Mouse (Mus musculus) embryonic facial prominence, embryonic 15.5 days (tissue): Measurements from ENCODE around the gene Ankrd9. TPM values are rescaled to one million over a fixed set of nuclear protein-coding genes. Genes with fewer than 3 reads are reported as not detected.

ENCODE experiments used
- ATAC-seq: fragments of 200-750 bp; cut with Nextera tagmentation; 2 replicates; pipeline ENCODE4 v1.8.0; 2017; ENCODE audit warnings: low read depth, moderate TSS enrichment; ENCODE audit not compliant: insufficient number of reproducible peaks, low FRiP score, low TSS enrichment
- H3K27ac ChIP-seq: fragments of 300-500 bp; sonication (generic); replicated peaks from 2 replicates; pipeline ENCODE4 v1.5.1; 2015; ENCODE audit warnings: mild to moderate bottlenecking, inconsistent platforms
- H3K27me3 ChIP-seq: fragments of 300-500 bp; sonication (generic); 2 replicates; pipeline ENCODE4 v1.6.1; 2015; ENCODE audit warnings: inconsistent platforms
- H3K36me3 ChIP-seq: fragments of 300-500 bp; sonication (generic); 2 replicates; pipeline ENCODE4 v1.6.1; 2015; ENCODE audit warnings: mild to moderate bottlenecking, inconsistent platforms
- H3K4me1 ChIP-seq: fragments of 300-500 bp; sonication (generic); 2 replicates; pipeline ENCODE4 v1.6.1; 2015; ENCODE audit warnings: inconsistent platforms
- H3K4me2 ChIP-seq: fragments of 300-500 bp; sonication (generic); replicated peaks from 2 replicates; pipeline ENCODE4 v1.6.1; 2015; ENCODE audit warnings: mild to moderate bottlenecking, inconsistent platforms
- H3K4me3 ChIP-seq: fragments of 300-500 bp; sonication (generic); replicated peaks from 2 replicates; pipeline ENCODE4 v1.5.1; 2015; ENCODE audit warnings: mild to moderate bottlenecking, inconsistent platforms
- H3K9ac ChIP-seq: fragments of 300-500 bp; sonication (generic); 2 replicates; pipeline ENCODE4 v1.6.1; 2015; ENCODE audit warnings: inconsistent platforms
- H3K9me3 ChIP-seq: fragments of 300-500 bp; sonication (generic); replicated peaks from 2 replicates; pipeline ENCODE4 v1.6.1; 2016; ENCODE audit warnings: inconsistent platforms
- WGBS: fragments of 180-500 bp; shearing (Covaris S2); methylation state at CpG from one replicate; pipeline ENCODE4 v1.1.7; 2015; 5-methylcytosine and 5-hydroxymethylcytosine counted together
- polyA plus RNA-seq: library from polyadenylated mRNA; unstranded; fragments of >200 nt; fragmentation: Nextera tagmentation; extraction: Ambion mirVana; gene quantifications from 2 replicates; pipeline ENCODE4 v1.2.1, GENCODE M21; 2015

Ankrd9 gene
- polyA plus RNA-seq, 1 experiment from 2014 or later = 16.6 TPM

DNA sequence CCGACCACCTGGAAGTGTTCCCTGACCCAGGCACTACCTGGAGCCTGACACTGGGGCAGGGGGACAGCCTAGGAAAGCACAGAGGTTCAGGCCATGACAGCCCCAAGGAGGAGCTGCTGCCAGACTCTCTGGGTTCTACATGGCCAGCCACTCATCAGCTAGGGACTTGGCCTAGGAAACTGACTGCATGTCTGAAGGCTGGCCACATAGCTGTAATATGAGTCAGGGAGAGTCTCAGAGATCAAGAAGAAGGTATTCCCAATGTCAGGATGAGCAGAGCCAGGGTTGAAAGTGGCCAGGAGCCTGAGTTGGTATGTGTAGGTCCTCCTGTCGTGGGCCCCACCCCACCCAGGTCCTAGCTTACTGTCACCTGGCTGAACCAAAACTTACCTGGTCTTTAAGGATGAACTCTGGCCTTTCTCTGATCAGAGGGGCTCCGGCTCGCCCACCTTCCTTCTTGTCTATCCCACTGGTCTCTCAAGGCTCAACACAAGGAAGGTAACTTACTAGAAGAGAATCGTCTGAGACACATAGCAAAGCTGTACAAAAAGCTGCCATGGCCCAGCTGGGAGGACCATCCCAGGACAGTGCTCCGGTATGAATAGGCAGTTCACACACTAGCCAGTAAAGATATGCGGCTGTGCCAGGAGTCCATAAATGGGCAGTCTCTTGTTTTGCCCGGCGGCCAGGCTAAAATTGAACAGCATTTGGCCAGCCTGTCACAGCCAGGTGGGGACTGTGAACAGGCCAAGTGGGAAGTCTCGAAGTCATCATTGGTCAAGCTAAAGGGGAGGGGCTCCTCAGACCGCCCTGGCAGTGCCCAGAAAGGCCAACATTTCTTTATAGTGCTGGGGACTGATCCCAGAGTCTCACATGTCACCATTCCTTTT, 7.9 kb upstream of the Ankrd9 start:
- Histone ChIP-seq H3K27me3 (no peaks in the 10 kb centered on the region), H3K36me3 (no peaks in the 10 kb centered on the region), H3K9me3 (no peaks in the 10 kb centered on the region), H3K9ac (no peak overlapping the region), H3K4me3 (no peak overlapping the region), H3K4me2 (no peak overlapping the region), H3K27ac (no peak overlapping the region), H3K4me1 (peaks cover 7% of the 10 kb centered on the region)
- 83% methylated on average over 11 of the region's 11 CpGs for WGBS
- no peak for ATAC-seq

DNA sequence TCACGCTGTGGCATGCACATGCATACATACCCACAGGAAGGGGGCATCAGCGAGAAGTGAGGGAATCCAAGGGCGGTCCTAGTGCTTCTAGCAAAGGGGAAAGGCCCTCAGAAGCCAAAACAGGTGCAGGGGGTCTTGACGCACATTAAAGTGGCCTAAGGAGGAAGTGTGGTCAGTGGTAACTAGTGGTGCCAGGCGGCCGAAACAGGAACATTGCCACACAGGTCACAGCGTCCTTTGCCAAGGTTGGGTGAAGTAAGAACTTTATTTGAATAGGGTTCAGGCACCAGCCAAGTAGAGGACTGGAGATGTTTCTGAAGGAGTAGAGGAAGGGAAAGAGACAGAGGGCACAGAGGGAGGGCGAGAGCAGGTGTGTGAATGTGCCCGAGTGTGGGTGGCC, 6.3 kb upstream of the Ankrd9 start:
- no peaks in the 10 kb centered on the region for H3K4me1 ChIP-seq
- no peak overlapping the region for H3K4me2 ChIP-seq
- no peaks in the 10 kb centered on the region for H3K36me3 ChIP-seq
- no peaks in the 10 kb centered on the region for H3K9me3 ChIP-seq
- no peaks in the 10 kb centered on the region for H3K27me3 ChIP-seq
- H3K4me3 ChIP-seq = no peak overlapping the region
- no peak overlapping the region for H3K9ac ChIP-seq
- ATAC-seq = no peak
- WGBS = 76% methylated on average over 9 of the region's 9 CpGs
- no peak overlapping the region for H3K27ac ChIP-seq

DNA sequence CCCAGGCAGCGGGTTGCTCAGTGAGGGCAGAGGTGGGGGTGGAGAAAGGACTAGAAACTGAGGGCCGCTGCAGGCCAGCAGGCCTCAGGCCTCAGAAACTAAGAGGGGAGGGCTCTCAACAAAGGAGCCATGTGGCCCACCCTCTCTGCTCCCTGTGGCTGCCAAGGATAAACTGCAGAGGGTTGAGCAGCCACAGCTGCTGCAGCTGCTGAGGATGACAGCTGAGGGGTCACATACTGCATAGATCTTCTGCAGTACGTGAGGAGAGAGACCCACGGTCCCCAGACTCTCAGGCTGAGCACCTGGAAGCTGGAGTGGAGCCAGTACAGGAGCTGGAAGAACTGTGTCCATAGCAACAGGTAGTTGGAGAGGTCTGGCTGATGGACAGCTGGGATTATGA, 5.8 kb upstream of the Ankrd9 start:
- peak; percentile 48; the same call in 1 of the 2 replicates for ATAC-seq
- Histone ChIP-seq H3K9me3 (no peaks in the 10 kb centered on the region), H3K36me3 (no peaks in the 10 kb centered on the region), H3K4me2 (no peak overlapping the region), H3K9ac (no peak overlapping the region), H3K27me3 (no peaks in the 10 kb centered on the region), H3K4me3 (no peak overlapping the region), H3K27ac (no peak overlapping the region), H3K4me1 (no peaks in the 10 kb centered on the region)
- WGBS = 61% methylated on average over 4 of the region's 4 CpGs

DNA sequence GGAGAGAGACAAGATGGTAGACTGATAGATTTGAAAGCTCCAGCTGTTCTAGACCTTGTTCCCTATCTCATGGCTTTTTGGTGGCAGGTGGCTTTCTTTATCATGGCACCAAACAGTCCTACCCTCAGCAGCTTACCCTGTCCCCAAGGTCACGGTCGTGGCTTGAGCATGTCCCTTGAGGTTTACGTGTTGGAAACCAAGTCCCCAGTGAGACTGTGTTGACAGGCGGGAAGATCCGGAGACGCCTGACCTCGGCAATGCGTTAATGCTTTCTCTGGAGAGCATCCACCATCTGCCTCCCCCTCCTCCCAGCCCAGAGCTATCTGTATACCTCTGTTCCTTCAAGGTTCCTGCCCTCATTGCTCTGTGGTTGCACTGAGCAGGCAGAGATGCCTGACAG, 4.9 kb upstream of the Ankrd9 start:
- H3K4me1 ChIP-seq = no peaks in the 10 kb centered on the region; the same call in 1 of the 2 replicates
- WGBS = 80% methylated on average over 8 of the region's 8 CpGs
- no peaks in the 10 kb centered on the region for H3K27me3 ChIP-seq
- no peak for ATAC-seq
- no peaks in the 10 kb centered on the region for H3K9me3 ChIP-seq
- no peak overlapping the region for H3K9ac ChIP-seq
- H3K36me3 ChIP-seq = no peaks in the 10 kb centered on the region
- no peak overlapping the region for H3K27ac ChIP-seq
- H3K4me3 ChIP-seq = no peak overlapping the region
- no peak overlapping the region for H3K4me2 ChIP-seq

DNA sequence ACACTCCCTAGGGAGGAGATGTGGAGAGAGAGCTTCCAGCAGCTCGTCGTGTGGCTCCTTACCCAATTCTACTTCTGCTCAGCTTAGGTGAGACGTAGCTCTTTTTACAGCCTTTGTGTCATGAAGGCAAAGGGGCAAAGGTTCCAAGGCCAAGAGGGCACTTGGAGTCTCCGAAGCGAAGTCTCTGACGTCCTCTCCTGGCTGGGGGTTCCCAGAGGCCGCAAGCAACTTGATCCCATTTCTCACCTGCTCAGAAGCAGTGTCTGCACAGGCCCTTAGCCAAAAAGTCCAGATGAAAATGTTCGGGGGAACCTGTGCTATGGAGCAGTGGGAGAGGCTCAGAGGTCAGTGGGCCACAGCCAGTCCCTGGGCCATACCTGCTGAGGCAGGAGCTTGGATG, 4.2 kb upstream of the Ankrd9 start:
- Histone ChIP-seq H3K9ac (no peak overlapping the region), H3K4me1 (peaks cover 4% of the 10 kb centered on the region), H3K27ac (no peak overlapping the region), H3K4me3 (no peak overlapping the region), H3K4me2 (no peak overlapping the region), H3K36me3 (no peaks in the 10 kb centered on the region), H3K27me3 (no peaks in the 10 kb centered on the region), H3K9me3 (no peaks in the 10 kb centered on the region)
- ATAC-seq = no peak
- WGBS = 74% methylated on average over 8 of the region's 8 CpGs

DNA sequence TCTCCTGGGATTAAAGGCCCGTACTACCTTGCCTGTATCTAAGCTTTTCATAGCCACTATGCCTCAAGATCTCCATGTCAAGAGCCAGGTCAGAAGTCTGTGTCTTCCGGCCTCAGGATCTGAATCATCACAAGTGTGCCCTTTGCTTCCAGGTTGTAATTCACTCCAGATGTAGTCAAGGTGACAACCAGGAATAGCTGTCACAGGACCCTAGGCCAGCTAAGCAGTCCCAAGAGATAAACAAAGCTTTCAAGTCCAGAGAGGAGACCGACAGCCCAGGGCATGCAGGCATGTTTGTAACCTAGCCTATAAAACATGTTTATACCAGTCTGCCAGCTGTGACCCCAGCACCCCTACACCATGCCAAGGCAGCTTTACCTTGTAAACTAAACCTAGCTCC, 2.9 kb upstream of the Ankrd9 start:
- no peak overlapping the region for H3K27ac ChIP-seq
- no peak for ATAC-seq
- H3K9ac ChIP-seq = no peak overlapping the region
- H3K9me3 ChIP-seq = no peaks in the 10 kb centered on the region
- WGBS = 63% methylated on average over 3 of the region's 3 CpGs
- H3K27me3 ChIP-seq = no peaks in the 10 kb centered on the region
- H3K4me3 ChIP-seq = no peak overlapping the region
- H3K4me1 ChIP-seq = peaks cover 7% of the 10 kb centered on the region
- H3K4me2 ChIP-seq = no peak overlapping the region
- peaks cover 6% of the 10 kb centered on the region; the same call in 1 of the 2 replicates for H3K36me3 ChIP-seq

DNA sequence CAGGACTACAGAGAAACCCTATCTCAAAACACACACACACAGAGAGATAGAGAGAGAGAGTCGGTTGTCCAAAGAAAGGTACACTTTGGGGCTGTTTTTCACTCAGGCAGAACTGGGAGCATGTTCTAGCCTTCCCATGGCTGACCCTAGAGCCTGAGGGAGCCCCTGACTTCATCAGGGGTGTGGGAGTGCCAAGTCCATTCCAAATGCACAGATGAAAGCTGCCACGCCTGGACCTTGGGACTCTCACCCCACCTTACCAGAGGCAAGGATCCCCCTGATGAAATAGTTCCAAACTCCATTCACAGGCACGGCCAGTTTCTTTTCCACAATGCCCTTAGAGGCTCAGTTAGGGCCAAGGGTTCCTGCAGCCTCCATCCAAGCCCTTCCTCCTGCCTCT, 968 bp upstream of the Ankrd9 start:
- Histone ChIP-seq H3K9ac (no peak overlapping the region), H3K27ac (no peak overlapping the region; the same call in 1 of the 2 replicates), H3K4me1 (peaks cover 7% of the 10 kb centered on the region), H3K36me3 (peaks cover 13% of the 10 kb centered on the region), H3K4me2 (no peak overlapping the region), H3K4me3 (no peak overlapping the region), H3K9me3 (no peaks in the 10 kb centered on the region), H3K27me3 (no peaks in the 10 kb centered on the region)
- ATAC-seq = no peak
- 73% methylated on average over 3 of the region's 3 CpGs for WGBS

DNA sequence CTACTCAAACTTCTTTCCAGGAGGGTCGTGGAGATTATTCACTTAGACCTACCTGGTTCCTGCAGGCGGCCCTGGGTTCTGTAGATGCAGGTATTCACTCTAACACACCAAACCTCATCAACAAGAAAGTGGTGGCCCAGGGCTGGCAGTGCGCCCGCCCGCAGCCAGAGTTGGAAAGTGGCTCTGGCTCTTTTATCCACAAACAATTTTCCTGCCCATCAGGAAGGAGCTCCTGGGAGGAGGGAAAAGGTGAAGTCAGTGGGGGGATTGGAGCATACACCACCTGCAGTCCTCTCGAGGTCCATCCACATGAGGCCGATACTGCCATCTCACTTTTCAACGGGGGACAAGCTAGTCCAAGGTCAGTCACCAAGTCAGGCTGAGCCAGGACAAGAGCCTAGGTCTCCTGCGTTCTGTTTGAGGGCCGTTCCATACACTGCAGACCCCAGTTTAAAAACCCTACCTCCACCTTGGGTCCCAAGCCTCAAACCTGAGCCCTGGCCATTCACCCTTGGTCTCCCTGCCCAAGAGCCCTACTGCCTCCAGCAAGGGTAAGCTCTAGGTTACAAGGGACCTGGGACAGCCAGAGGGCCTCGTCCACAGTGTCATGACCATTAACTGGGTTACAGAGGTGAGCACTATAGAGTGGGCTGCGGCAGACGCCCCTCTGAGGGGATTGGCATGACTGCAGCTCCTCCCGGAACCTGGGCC, 789 bp downstream of the Ankrd9 start:
- no peaks in the 10 kb centered on the region for H3K9me3 ChIP-seq
- H3K4me1 ChIP-seq = peaks cover 7% of the 10 kb centered on the region
- H3K4me3 ChIP-seq = peak overlapping the region; percentile 72
- ATAC-seq = no peak; the same call in 1 of the 2 replicates
- peaks cover 27% of the 10 kb centered on the region for H3K36me3 ChIP-seq
- peak overlapping the region; percentile 57 for H3K9ac ChIP-seq
- 41% methylated on average over 14 of the region's 14 CpGs for whole genome bisulfite sequencing
- H3K27me3 ChIP-seq = no peaks in the 10 kb centered on the region
- peak overlapping the region; percentile 92 for H3K4me2 ChIP-seq
- peak overlapping the region; percentile 73; the same call in 1 of the 2 replicates for H3K27ac ChIP-seq

DNA sequence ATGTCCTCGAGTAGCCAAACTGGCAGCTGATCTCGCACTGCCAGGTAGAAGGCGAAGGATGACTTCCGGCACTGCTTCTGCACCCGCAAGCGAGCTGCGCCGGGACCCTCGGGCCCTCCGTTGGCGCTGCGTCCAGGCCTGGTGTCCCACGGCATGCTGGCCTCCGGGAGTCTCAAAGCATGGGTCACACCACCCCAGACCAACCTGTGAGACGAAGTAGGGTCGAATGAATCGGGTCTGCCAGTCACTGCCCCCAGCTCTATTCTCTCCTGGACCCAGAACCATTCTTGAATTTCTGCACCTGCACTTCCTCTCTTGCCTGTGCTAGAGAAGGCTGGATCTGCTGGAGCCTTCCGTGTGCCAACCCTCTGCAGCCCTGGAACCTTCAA, 1.5 kb downstream of the Ankrd9 start:
- peaks cover 31% of the 10 kb centered on the region for H3K36me3 ChIP-seq
- 0 out of 2 replicates have a peak overlapping the region, but pooled peaks have one; percentile 92 for H3K4me2 ChIP-seq
- no peak overlapping the region for H3K27ac ChIP-seq
- no peaks in the 10 kb centered on the region for H3K27me3 ChIP-seq
- no peak overlapping the region for H3K9ac ChIP-seq
- H3K4me1 ChIP-seq = peaks cover 7% of the 10 kb centered on the region
- WGBS = 96% methylated on average over 18 of the region's 18 CpGs
- H3K4me3 ChIP-seq = 0 out of 2 replicates have a peak overlapping the region, but pooled peaks have one; percentile 72
- no peaks in the 10 kb centered on the region for H3K9me3 ChIP-seq
- no peak for ATAC-seq

DNA sequence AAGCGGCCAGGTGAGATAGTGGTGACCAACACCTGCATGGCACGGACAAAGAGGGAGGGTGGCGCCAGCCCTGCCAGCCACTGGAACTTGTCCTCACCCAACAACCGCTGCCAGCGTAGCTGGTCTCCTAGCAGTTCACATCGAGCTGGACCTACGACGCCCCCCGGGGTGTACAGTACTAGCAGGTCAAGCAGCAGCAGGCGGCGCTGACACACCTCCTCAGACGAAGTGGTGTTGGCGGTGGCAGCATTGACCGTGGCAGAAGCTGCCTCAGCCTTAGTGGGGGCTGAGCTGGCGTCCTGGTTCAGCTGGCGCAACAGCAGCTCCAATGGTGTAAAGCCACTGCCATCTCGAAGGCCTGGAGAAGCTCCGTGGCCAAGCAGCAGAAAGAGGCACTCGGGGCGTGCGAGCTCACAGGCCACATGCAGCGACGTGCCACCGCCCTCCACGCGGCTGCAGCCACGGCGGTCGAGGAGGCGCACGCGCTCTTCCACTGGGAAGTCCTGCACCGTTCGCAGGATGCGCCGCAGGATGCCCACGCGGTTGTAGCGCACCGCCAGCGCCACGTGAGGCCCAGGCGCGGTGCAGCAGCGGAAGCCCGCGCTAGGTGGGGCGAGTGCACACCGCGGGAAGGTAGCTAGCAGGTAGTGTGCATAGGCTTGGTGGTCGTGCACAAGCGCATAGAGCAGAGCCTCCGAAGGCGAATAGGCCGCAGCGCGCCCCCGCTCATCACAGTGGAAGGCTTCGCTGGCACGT, 2.1 kb downstream of the Ankrd9 start:
- Histone ChIP-seq H3K27me3 (no peaks in the 10 kb centered on the region), H3K27ac (no peak overlapping the region), H3K36me3 (peaks cover 31% of the 10 kb centered on the region), H3K9me3 (no peaks in the 10 kb centered on the region), H3K4me1 (peaks cover 7% of the 10 kb centered on the region), H3K9ac (no peak overlapping the region), H3K4me3 (no peak overlapping the region), H3K4me2 (no peak overlapping the region)
- no peak for ATAC-seq
- WGBS = 93% methylated on average over 60 of the region's 60 CpGs
